Mouse (Mus musculus): ENCODE results near the gene Gm45753.

GRCm38 (mm10) chr8:45264918-45265317 is 43.3 kb downstream of the Gm45753 start:
- no peak for TF ChIP-seq CTCF (IDR thresholded peaks at IDR 0.05; ENCODE audit: low read depth)
- TF ChIP-seq EP300 (IDR thresholded peaks at IDR 0.05; ENCODE audit: low read depth): no peak; the same call in 1 of the 2 replicates
